Mouse (Mus musculus): ENCODE results near the gene T.

DNA sequence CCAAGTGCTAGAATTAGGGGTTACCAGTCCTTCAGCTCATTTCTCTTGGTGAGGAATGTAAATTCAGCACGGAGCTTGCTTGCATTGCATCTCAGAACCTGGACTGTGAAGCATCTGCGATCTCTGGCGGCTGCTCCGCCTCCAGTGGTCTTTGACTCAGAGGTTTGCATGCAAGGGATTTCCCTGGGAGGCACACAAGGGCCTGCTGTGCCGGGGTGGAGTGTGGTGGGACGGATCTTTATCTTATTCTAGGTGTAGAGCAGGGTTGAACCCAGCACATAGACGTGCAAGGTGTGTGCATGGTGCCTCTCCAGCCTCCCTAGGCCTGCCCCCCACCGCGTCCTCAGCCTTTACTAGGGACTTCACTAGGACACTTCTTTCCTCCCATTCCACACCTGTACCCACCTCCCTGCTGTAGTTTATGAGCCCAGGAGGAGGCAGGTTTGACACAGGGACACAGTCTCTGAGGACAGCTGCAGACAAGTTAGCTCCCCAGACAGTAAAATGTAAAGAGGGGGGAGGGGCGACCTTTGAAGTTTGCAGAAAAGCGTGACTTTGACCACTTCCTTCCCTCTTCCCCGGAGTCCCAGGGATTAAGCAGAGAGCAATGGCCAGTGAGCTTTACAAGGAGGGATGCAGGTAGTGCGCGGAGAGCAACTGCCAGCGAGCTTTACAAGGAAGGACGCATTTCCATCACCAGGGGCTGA lies 25.5 kb upstream of the T start:
- TF ChIP-seq CTCF (conservative IDR thresholded peaks at IDR 0.05; ENCODE audit: insufficient read depth, insufficient read length, low read depth, low read length) (no peak), POLR2A (IDR thresholded peaks at IDR 0.05; ENCODE audit: low read depth, low read length) (no peak)
